Mouse (Mus musculus) G1E (cell line): ENCODE data around the gene Antxr2.

Source experiments
- CTCF ChIP-seq: IDR thresholded peaks from 2 replicates; pipeline ENCODE4 v1.5.1; 2012; ENCODE audit warnings: low read depth, low read length, inconsistent platforms, mixed read lengths
- GATA1 ChIP-seq: IDR thresholded peaks from 2 replicates; pipeline ENCODE4 v1.6.1; 2012; ENCODE audit warnings: borderline replicate concordance, low read length, inconsistent platforms, mixed read lengths
- TAL1 ChIP-seq: conservative IDR thresholded peaks from 2 replicates; pipeline ENCODE4 v1.6.1; 2012; ENCODE audit warnings: low read depth, low read length, inconsistent platforms, mixed read lengths

GRCm38 (mm10) chr5:97946236-97946635 lies 84.6 kb downstream of the Antxr2 start:
- no peak for TF ChIP-seq CTCF
- no peak for TF ChIP-seq GATA1
- no peak for TF ChIP-seq TAL1
